Mouse (Mus musculus) heart, embryonic 14.5 days (tissue): ENCODE measurements around the gene Slc38a1. TPM values are rescaled to one million over a fixed set of nuclear protein-coding genes. Genes with fewer than 3 reads are reported as not detected.

ENCODE experiments used
- ATAC-seq: fragments of 200-750 bp; cut with Nextera tagmentation; 2 replicates; pipeline ENCODE4 v1.8.0; 2017; ENCODE audit warnings: low read depth, moderate TSS enrichment; ENCODE audit not compliant: insufficient number of reproducible peaks, insufficient read depth, low FRiP score
- H3K27ac ChIP-seq, 2 experiments: fragments of 200-500 bp in 1 of 2; fragments of 300-500 bp in 1 of 2; sonication (generic) in 1 of 2; replicated peaks in 1 of 2; 2 replicates each; pipeline ENCODE4 v1.5.1; 2012 to 2014; ENCODE audit warnings: low read depth in 2 of 2, low read length in 2 of 2, control low read depth in 1 of 2, mild to moderate bottlenecking in 1 of 2, mixed read lengths in 1 of 2; ENCODE audit not compliant: control insufficient read depth in 1 of 2, insufficient read depth in 1 of 2
- H3K27me3 ChIP-seq: fragments of 300-500 bp; sonication (generic); 2 replicates; pipeline ENCODE4 v1.6.1; 2014; ENCODE audit warnings: mild to moderate bottlenecking, low read length, control low read depth; ENCODE audit not compliant: control insufficient read depth, insufficient read depth
- H3K36me3 ChIP-seq: fragments of 300-500 bp; sonication (generic); 2 replicates; pipeline ENCODE4 v1.6.1; 2014; ENCODE audit warnings: mild to moderate bottlenecking, control low read depth, low read length, mixed read lengths; ENCODE audit not compliant: control insufficient read depth, insufficient read depth
- H3K4me1 ChIP-seq, 2 experiments: fragments of 200-500 bp in 1 of 2; fragments of 300-500 bp in 1 of 2; sonication (generic) in 1 of 2; 2 replicates each; pipeline ENCODE4 v1.6.1; 2012 to 2014; ENCODE audit warnings: low read length in 2 of 2, control low read depth in 1 of 2, mixed read lengths in 1 of 2; ENCODE audit not compliant: control insufficient read depth in 2 of 2, insufficient read depth in 2 of 2
- H3K4me2 ChIP-seq: fragments of 300-500 bp; sonication (generic); 2 replicates; pipeline ENCODE4 v1.6.1; 2014; ENCODE audit warnings: mild to moderate bottlenecking, low read length
- H3K4me3 ChIP-seq, 2 experiments: fragments of 200-500 bp in 1 of 2; fragments of 300-500 bp in 1 of 2; sonication (generic) in 1 of 2; 2 replicates each; pipeline ENCODE4 v1.5.1; 2012 to 2014; ENCODE audit warnings: low read length in 2 of 2, mild to moderate bottlenecking in 2 of 2, control low read depth in 1 of 2, low read depth in 1 of 2, moderate library complexity in 1 of 2; ENCODE audit not compliant: control insufficient read depth in 1 of 2, insufficient read depth in 1 of 2
- H3K9ac ChIP-seq: fragments of 300-500 bp; sonication (generic); 2 replicates; pipeline ENCODE4 v1.6.1; 2014; ENCODE audit warnings: mild to moderate bottlenecking, low read length
- H3K9me3 ChIP-seq: fragments of 300-500 bp; sonication (generic); 2 replicates; pipeline ENCODE4 v1.6.1; 2016; ENCODE audit warnings: low read length, control low read depth; ENCODE audit not compliant: control insufficient read depth
- WGBS: fragments of 180-500 bp; shearing (Covaris S2); extraction: QIAGEN DNeasy Blood & Tissue Kit; methylation state at CpG from one replicate; pipeline ENCODE4 v1.1.7; 2014; 5-methylcytosine and 5-hydroxymethylcytosine counted together
- polyA plus RNA-seq: library from polyadenylated mRNA; unstranded; fragments of >200 nt; fragmentation: Nextera tagmentation; extraction: Ambion mirVana; gene quantifications from 2 replicates; pipeline ENCODE4 v1.2.1, GENCODE M21; 2014

The Slc38a1 gene
- polyA plus RNA-seq, 1 experiment from 2014 or later, result 72.8 TPM

GRCm38 (mm10) chr15:96687366-96687765 is 44.7 kb upstream of the Slc38a1 start:
- Histone ChIP-seq H3K4me1 (peaks cover 2 to 13% of the 10 kb centered on the region in 2 experiments; a peak in 3 of 4 replicates), H3K9me3 (no peaks in the 10 kb centered on the region), H3K36me3 (peaks cover 54% of the 10 kb centered on the region), H3K9ac (no peak overlapping the region), H3K4me2 (no peak overlapping the region), H3K4me3 (no peak overlapping the region), H3K27ac (no peak overlapping the region), H3K27me3 (no peaks in the 10 kb centered on the region)
- 45% methylated on average over 1 of the region's 1 CpGs for WGBS
- no peak for ATAC-seq

- H3K27ac ChIP-seq, result no peak overlapping the region
Observed at GRCm38 (mm10) chr15:96686201-96687159, 43.8 kb upstream of the Slc38a1 start.

GRCm38 (mm10) chr15:96685273-96685672 is 42.6 kb upstream of the Slc38a1 start:
- 70% methylated on average over 6 of the region's 6 CpGs for WGBS
- H3K4me2 ChIP-seq, result no peak overlapping the region
- ATAC-seq, result no peak
- no peaks in the 10 kb centered on the region for H3K9me3 ChIP-seq
- H3K36me3 ChIP-seq, result peaks cover 33% of the 10 kb centered on the region
- H3K4me1 ChIP-seq, result peaks cover 2 to 13% of the 10 kb centered on the region in 2 experiments; a peak in 3 of 4 replicates
- no peak overlapping the region for H3K27ac ChIP-seq
- H3K4me3 ChIP-seq, result no peak overlapping the region
- H3K9ac ChIP-seq, result no peak overlapping the region
- H3K27me3 ChIP-seq, result no peaks in the 10 kb centered on the region

More at GRCm38 (mm10) chr15:96686201-96687159, 43.8 kb upstream of the Slc38a1 start:
- WGBS, result 72% methylated on average over 9 of the region's 9 CpGs
- Histone ChIP-seq H3K9ac (no peak overlapping the region), H3K4me2 (no peak overlapping the region), H3K4me1 (peaks cover 2 to 13% of the 10 kb centered on the region in 2 experiments; a peak in 3 of 4 replicates), H3K4me3 (no peak overlapping the region), H3K9me3 (no peaks in the 10 kb centered on the region), H3K27me3 (no peaks in the 10 kb centered on the region), H3K36me3 (peaks cover 45% of the 10 kb centered on the region)
- no peak for ATAC-seq

- H3K36me3 ChIP-seq, result peaks cover 24% of the 10 kb centered on the region
- no peaks in the 10 kb centered on the region for H3K9me3 ChIP-seq
- no peak overlapping the region for H3K4me3 ChIP-seq
- no peak overlapping the region for H3K27ac ChIP-seq
- H3K27me3 ChIP-seq, result no peaks in the 10 kb centered on the region
- H3K4me1 ChIP-seq, result peaks cover 2 to 10% of the 10 kb centered on the region in 2 experiments; a peak in 3 of 4 replicates
- H3K4me2 ChIP-seq, result peak overlapping the region; percentile 41
- no peak for ATAC-seq
- WGBS, result 32% methylated on average over 11 of the region's 11 CpGs
- no peak overlapping the region for H3K9ac ChIP-seq
Observed at GRCm38 (mm10) chr15:96684132-96684830, 41.6 kb upstream of the Slc38a1 start.

GRCm38 (mm10) chr15:96678871-96679773 is 36.4 kb upstream of the Slc38a1 start:
- Histone ChIP-seq H3K27ac (no peak overlapping the region), H3K9me3 (no peaks in the 10 kb centered on the region), H3K4me3 (no peak overlapping the region), H3K4me1 (peaks cover 9 to 15% of the 10 kb centered on the region in 2 experiments), H3K36me3 (no peaks in the 10 kb centered on the region), H3K4me2 (no peak overlapping the region), H3K9ac (no peak overlapping the region), H3K27me3 (no peaks in the 10 kb centered on the region)
- WGBS, result 40% methylated on average over 19 of the region's 19 CpGs
- no peak for ATAC-seq

GRCm38 (mm10) chr15:96676518-96676917 is 33.8 kb upstream of the Slc38a1 start:
- no peak for ATAC-seq
- Histone ChIP-seq H3K4me3 (no peak overlapping the region), H3K27ac (no peak overlapping the region; a peak in 1 of 4 replicates), H3K27me3 (no peaks in the 10 kb centered on the region), H3K4me1 (peaks cover 8 to 15% of the 10 kb centered on the region in 2 experiments), H3K9ac (no peak overlapping the region), H3K36me3 (no peaks in the 10 kb centered on the region), H3K9me3 (no peaks in the 10 kb centered on the region), H3K4me2 (no peak overlapping the region)
- WGBS, result 22% methylated on average over 10 of the region's 10 CpGs

GRCm38 (mm10) chr15:96675744-96676143 is 33.0 kb upstream of the Slc38a1 start:
- Histone ChIP-seq H3K4me3 (no peak overlapping the region), H3K36me3 (no peaks in the 10 kb centered on the region), H3K4me2 (no peak overlapping the region), H3K27me3 (no peaks in the 10 kb centered on the region), H3K9me3 (no peaks in the 10 kb centered on the region), H3K9ac (no peak overlapping the region), H3K4me1 (peaks cover 8 to 15% of the 10 kb centered on the region in 2 experiments), H3K27ac (peak overlapping the region in 1 of 2 experiments; percentile 22; a peak in 1 of 4 replicates)
- 58% methylated on average over 15 of the region's 15 CpGs for WGBS
- no peak for ATAC-seq
